Mouse (Mus musculus): ENCODE data around the gene Smg8. TPM values are rescaled to one million over a fixed set of nuclear protein-coding genes. Genes with fewer than 3 reads are reported as not detected.

Smg8 gene
- total RNA-seq, 4 experiments from 2014 or later, result 16.1 to 21.1 (median 19.1) TPM

DNA sequence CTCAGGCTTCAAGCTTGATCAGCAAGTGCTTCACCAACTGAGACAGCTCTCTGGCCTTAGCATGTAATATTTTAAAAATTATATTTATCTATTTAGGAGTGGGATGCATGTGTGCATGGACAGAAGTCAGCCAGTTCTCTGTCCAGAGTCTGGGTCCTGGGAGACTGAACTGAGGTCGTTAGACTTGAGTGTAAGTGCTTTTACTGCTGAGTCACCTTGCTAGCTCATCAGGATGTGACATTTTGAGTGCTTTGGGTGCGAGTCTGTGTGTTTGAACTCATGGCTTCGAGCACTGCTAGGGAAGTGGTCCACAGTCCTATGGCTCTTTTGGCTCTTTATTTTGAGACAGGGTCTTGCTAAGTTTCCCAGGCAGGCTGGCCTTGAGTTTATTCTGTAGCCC, 43.5 kb downstream of the Smg8 start:
- DNase-seq, result no peak

DNA sequence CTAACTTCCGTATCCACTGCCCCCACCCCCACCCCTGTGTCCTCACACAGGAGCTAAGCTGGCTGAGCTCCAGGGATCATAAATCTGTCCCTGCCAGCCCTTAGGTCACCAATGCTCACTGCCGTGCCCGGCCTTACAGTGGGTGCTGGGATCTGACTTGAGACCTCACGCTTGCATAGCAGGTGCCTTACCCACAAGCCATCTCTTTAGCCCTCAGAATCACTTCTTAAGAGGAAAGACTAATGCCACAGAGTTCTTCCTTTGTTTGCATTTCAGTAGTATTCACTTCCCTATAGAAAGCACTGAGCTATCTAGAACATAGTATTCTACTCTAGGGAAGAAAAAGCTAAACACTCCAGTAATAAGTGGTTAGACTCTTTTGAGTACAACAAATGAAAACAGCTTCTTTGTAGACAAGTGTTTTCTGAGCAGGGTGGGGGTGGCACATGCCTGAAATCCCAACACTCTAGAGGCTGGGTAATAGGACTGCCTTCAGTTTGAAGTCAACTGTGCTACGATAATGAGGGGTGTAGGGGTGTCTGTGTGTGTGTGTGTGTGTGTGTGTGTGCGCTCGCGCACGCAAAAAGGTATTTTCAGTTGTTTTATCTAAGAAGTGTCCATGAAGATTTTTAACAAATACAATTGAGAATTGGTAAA, 47.1 kb downstream of the Smg8 start:
- DNase-seq, result peak; percentile 13

DNA sequence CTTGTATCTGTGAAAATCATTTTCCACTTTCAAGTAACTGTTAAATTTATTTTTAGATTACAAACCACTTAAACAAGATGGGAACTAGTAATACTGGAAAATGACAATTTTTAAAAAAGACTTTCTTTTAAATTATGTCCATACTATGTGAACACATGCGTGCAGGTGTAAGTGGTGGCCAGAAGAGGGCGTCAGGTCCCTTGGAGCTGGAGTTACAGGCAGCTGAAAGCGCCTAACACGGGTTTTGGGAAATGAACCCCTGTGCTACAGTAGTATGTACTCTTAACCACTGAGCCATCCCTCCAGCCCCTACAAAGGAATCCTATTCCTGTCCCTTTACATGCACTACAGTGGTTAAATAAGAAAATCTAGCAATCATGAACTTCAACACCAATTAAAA, 50.4 kb downstream of the Smg8 start:
- DNase-seq, result no peak

DNA sequence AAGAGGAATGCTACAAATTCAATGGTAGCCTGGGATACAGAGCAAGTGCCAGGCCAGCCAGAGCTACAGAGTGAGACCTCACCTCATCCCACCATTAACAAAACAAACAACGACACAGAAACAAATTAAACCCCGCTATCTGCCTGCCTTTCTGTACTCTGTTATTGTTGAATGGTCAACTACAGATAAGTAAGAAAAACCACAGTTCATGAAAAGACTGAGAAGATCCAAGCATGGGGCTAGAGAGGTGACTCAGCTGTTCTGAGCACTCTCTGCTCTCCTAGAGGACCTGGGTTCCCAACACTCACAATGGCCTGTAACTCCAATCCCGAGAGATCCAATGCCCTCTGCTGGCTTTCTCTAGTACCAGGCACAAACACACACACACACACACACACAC, 58.4 kb downstream of the Smg8 start:
- DNase-seq, result no peak

Small RNAs within 50 kb of the gene (microRNA-seq; reads per million reads assigned to microRNA genes)
- 25.5 to 108 reads per million in 2 experiments for gene Mir301

Other genes with a start within 250 kb of the Smg8 start
- gene Ypel2, start 93.1 kb downstream of the Smg8 start, total RNA-seq (2022), result 10 to 100 TPM; 22.2 to 53.0 (median 26.6) TPM
- gene Gdpd1, start 12.7 kb downstream of the Smg8 start, total RNA-seq (2022), result 10 to 100 TPM in 2 of 4 experiments, 1 to 10 TPM in 2; 5.6 to 10.1 (median 7.8) TPM
- gene Prr11, start 21.9 kb upstream of the Smg8 start, total RNA-seq (2022), result 1 to 10 TPM in 3 of 4 experiments, under 1 TPM in 1; 0.75 to 1.3 (median 1.2) TPM
- 1 to 10 TPM; 5.0 to 9.3 (median 7.2) TPM for gene Ska2, start 22.5 kb upstream of the Smg8 start, total RNA-seq (2022)
- 10 to 100 TPM; 14.0 to 23.2 (median 15.7) TPM for gene Trim37, start 40.3 kb upstream of the Smg8 start, total RNA-seq (2022)